Mouse (Mus musculus) macrophage (primary cell): ENCODE results near the gene Gm28230. TPM values are rescaled to one million over a fixed set of nuclear protein-coding genes. Genes with fewer than 3 reads are reported as not detected.

Source experiments
- H3K27ac ChIP-seq: fragments of 350-480 bp; formaldehyde crosslinking; 2 replicates; pipeline ENCODE4 v1.9.0; 2021
- H3K36me3 ChIP-seq: fragments of 350-480 bp; formaldehyde crosslinking; 2 replicates; pipeline ENCODE4 v1.9.0; 2021; ENCODE audit errors: inconsistent target
- H3K4me3 ChIP-seq: fragments of 350-480 bp; formaldehyde crosslinking; 2 replicates; pipeline ENCODE4 v1.9.0; 2021; ENCODE audit errors: inconsistent target
- H3K79me2 ChIP-seq: fragments of 350-480 bp; formaldehyde crosslinking; 2 replicates; pipeline ENCODE4 v1.9.0; 2021; ENCODE audit errors: inconsistent target
- WGBS: methylation state at CpG from one replicate; pipeline ENCODE4 v1.1.7; 2026; ENCODE audit warnings: inconsistent platforms; ENCODE audit not compliant: missing documents; 5-methylcytosine and 5-hydroxymethylcytosine counted together
- polyA plus RNA-seq: library from polyadenylated mRNA; stranded (reverse); fragments of 250-400 nt; gene quantifications from 3 replicates; pipeline ENCODE4 v1.2.4, GENCODE M21; 2018; ENCODE audit warnings: inconsistent platforms

Gene Gm28230
- polyA plus RNA-seq, 1 experiment from 2014 or later = not detected

DNA sequence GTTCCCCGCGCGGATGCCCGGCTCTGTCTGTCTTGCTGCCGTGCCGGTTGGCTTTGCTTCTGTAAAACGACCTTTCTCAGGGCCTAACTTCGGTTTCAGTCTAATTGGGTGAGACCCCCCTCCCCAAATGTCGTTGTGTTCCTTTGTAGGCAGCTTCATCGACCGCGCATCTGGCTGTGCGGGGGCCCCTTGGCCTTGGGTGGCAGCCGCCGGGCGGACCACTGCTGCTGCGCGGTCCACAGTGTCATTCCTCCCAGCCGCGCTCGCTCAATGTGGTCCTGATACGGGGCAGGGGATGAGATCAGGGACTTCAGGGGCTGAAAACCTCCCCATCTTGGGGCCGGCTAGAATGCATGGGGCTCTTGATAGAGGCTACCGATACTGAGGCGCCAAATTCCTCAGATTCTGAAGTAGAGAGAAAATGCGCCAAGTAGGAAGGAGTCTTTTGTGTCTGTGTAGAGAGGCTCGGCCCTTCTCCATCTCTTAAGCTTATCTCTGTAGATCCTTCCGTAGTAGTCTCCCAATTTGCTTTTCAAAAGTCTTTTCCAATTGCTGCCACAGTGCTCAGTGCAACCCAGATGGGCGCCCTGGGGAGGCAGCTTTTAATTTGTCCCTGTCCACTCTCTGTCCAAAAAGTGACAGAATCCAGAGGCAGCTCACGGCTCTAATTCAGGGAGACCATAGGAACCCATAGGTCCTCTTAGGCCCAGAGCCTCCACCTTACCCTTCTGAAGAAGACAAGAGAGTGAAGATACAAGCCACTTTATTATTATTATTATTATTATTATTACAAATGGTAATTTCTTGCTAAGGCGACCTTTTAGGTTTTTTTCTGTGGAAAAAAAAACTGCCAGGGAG is 38.6 kb upstream of the Gm28230 start:
- no peaks in the 10 kb centered on the region for H3K36me3 ChIP-seq
- 9% methylated on average over 29 of the region's 31 CpGs for WGBS
- H3K27ac ChIP-seq = no peak overlapping the region
- H3K79me2 ChIP-seq = no peaks in the 10 kb centered on the region
- no peak overlapping the region for H3K4me3 ChIP-seq

DNA sequence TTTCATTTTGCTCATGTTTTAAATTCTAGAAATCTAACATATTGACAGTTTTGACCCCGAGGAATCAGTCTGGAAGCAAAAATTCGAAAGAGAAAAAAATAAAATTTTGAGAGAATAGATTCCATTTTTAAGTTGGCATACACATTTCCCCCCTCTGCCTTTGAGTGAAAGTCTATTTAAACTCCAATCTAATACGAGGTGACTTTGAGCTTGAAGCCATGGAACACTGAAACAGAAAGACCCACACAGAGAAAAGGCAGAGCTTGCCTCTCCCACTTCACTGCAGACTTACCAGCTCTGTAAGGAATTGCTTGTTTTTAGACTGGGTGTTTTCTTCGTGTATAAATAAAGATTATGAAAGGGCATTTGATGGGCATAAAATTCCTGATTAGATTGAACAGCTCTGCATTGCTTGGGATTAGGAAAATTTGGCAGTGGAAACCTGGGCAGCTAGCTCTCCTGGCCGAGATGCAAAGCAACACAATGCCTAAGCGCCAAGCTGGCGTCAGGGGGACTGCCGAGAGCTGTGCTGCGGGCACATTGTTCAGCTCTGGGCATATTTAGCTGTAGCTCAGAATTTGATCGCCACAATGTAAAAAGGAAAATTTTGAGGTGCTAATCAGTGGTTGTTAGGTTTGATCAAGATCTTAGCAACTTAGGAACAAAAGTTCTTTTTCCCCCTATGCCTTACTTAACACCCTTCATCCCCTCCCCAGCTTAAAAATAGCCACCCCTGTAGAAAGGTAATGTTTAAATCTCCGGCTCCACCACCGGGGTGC is 37.5 kb upstream of the Gm28230 start:
- Histone ChIP-seq H3K4me3 (no peak overlapping the region), H3K79me2 (no peaks in the 10 kb centered on the region), H3K36me3 (no peaks in the 10 kb centered on the region), H3K27ac (no peak overlapping the region)
- WGBS = 13% methylated on average over 12 of the region's 12 CpGs

DNA sequence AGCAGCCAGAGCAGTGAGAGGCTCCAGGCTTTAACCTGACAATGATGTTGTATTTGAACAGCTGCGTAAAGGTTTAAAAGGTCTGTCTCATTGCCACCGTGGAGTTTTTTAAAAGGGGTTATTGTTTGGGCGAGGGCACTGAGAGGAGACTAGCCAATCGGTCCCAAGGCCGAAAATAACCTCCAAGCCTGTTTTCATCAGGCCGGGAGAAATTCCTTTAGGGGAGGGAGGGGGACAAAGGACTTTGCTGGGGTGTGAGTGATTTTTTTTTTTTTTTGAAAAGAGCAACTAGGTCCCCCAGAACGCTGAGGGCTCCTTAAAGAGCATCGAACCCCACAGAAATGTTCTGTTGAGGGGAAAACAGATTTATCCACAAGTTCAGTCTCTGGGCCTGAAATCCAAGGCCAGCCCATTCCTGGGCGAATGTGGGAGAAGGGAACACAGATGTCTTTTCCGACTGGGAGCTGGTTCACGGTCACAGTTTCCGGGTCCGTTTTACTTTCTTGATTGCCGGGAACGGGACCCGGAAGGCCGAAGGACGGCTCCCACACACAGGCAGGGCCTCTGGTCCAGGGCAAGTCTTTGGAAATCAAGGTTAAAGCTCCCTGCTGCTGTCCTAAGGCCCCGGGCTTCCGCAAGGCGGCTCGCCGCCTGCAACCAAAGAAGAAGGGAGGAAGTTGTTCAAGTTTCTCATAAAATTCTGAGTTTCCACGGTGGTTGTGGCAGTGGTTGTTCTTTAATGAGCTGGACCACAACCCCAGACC is 36.8 kb upstream of the Gm28230 start:
- no peaks in the 10 kb centered on the region for H3K79me2 ChIP-seq
- WGBS = 5% methylated on average over 24 of the region's 24 CpGs
- no peak overlapping the region for H3K27ac ChIP-seq
- no peaks in the 10 kb centered on the region for H3K36me3 ChIP-seq
- no peak overlapping the region for H3K4me3 ChIP-seq

DNA sequence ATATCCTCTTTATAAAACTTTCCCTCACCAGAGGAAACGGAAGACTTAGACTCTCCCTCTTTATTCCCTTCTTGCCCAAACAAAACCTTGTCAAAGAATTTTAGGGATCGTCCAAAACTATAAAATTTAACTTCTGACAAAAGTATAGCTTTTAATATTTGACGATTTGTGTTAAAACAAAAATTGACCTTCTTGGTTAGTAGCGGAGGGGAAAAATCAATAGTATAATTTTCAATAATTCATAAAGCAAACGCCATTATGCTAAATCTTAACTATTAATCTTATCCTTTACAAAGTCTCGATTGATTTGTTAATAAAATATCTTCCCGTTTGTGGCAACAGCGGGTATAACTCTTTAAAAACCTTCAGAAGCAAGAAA is 36.2 kb upstream of the Gm28230 start:
- Histone ChIP-seq H3K36me3 (no peaks in the 10 kb centered on the region), H3K79me2 (no peaks in the 10 kb centered on the region), H3K27ac (no peak overlapping the region), H3K4me3 (no peak overlapping the region)
- 12% methylated on average over 8 of the region's 8 CpGs for WGBS

DNA sequence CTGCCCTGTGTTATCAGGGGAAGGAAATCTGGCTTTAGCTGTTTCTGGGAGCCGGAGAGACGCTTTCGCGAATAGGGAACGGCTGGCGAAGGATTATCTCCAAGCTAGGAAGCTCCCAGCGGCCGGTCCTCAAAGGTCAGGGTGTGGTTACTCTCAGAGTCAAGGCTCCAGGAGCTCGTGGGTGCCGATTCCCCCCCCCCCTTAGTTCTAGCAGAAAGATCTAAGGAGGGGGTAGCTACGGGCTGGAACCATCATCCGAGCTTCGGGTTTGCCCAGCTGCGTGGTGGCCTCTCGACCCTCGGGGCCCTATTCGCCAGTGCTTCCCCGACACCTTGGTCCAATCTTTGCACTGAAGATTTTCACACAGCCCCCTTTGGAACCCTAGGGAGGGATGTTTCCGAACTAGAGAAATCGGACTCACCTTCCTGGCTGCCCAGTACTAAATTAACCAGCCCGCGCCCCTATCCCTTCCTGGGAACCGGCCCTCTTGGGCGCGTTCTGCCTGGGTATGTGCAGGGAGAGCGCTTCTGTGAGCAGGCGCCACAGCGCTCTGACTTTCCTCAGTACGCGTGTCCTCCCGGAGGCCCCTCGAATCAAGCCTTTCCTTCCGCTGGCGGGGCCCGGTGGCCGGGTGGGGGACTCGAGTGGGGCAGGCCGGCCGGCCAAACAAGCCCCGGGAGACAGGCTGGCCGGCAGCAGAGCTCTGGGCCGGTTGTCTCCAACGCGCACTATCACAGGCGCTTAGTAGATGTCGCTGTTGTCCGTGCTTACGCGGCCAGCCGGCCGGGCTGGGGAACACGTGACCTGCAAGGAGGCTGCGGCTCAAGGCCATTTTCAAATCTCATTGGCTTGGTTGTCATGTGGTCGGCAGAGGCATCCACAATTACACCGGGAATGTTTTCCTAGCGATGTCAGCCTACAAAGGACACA is 35.2 kb upstream of the Gm28230 start, which contains the start of gene Hoxd10:
TSS of gene Hoxd10 (plus strand) at position 903 of the 930 bp plus-strand sequence.
- 10% methylated on average over 56 of the region's 56 CpGs for WGBS

DNA sequence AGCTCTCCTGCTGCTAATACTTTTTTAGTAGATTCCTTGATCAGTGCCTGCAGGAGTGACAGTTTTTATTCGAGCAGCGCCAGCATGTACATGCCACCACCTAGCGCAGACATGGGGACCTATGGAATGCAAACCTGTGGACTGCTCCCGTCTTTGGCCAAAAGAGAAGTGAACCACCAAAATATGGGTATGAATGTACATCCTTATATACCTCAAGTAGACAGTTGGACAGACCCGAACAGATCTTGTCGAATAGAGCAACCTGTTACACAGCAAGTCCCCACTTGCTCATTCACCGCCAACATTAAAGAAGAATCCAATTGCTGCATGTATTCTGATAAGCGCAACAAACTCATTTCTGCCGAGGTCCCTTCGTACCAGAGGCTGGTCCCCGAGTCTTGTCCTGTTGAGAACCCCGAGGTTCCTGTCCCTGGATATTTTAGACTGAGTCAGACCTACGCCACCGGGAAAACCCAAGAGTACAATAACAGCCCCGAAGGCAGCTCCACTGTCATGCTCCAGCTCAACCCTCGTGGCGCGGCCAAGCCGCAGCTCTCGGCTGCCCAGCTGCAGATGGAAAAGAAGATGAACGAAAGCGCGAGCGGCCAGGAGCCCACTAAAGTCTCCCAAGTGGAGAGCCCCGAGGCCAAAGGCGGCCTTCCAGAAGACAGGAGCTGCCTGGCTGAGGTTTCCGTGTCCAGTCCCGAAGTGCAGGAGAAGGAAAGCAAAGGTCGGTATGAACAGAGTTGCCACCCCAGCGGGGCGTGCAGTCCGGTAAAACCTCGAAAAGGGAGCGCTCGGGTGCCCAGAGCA is 34.3 kb upstream of the Gm28230 start:
- 8% methylated on average over 35 of the region's 35 CpGs for WGBS
- no peaks in the 10 kb centered on the region for H3K79me2 ChIP-seq

More for the DNA sequence above, 35.2 kb upstream of the Gm28230 start, which contains the start of gene Hoxd10:
- H3K4me3 ChIP-seq = no peak within 1 kb of the TSS
- H3K36me3 ChIP-seq = no peaks in the 10 kb centered on the region
- H3K27ac ChIP-seq = no peak within 1 kb of the TSS
- no peaks in the 10 kb centered on the region for H3K79me2 ChIP-seq

DNA sequence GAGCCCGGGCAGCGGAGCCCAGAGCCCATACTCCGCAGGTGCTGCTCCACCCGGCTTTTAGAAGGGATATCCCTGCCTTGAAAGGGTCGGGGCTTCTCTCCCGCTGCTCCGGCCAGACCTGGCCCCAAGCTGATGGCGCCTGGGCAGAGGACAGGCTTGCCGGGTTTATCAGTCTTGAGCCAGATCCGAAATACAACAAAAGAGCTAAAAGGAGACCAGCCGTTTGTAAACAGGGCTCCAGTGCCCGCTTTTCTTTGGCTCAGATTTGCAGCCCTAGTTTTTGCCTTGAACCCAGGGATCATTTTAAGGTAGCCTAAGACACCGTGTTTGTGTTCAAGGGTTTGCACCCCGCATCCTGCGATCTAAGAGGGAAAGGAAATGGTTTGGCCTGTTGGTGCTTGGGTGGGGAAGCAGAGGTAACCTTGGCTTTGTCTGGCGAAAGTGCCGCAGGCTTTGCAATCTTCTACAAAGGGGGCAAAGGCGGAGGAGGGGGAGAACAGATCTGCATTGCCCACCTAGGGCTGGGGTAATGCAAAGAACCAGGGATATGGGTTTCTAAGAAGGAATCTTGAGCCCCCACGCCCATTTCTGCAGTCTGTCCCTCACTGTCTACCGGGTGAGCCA is 33.6 kb upstream of the Gm28230 start:
- 7% methylated on average over 19 of the region's 20 CpGs for WGBS
- Histone ChIP-seq H3K27ac (no peak overlapping the region), H3K36me3 (no peaks in the 10 kb centered on the region), H3K4me3 (no peak overlapping the region), H3K79me2 (no peaks in the 10 kb centered on the region)

More for the DNA sequence above, 34.3 kb upstream of the Gm28230 start:
- Histone ChIP-seq H3K4me3 (no peak overlapping the region), H3K27ac (no peak overlapping the region), H3K36me3 (no peaks in the 10 kb centered on the region)

DNA sequence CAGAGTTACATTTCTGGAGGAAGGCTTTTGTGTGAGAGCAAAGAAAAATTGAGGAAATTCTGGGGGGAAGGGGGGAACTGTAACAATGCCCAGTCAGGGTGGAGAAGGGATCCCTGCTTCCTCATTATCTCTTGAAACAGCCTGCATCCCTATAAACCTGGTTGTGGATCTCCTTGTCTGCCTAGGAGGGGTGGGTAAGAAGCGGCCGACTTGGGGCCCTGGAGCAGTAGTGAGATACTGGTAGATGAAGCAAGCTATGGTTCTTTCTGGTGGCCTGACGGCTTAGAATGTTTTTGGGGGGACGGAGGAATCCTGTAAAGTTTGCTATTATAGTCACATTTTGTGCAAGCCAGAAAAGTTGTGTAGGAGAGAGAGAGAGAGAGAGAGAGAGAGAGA is 33.1 kb upstream of the Gm28230 start:
- Histone ChIP-seq H3K4me3 (no peak overlapping the region), H3K27ac (no peak overlapping the region), H3K79me2 (no peaks in the 10 kb centered on the region), H3K36me3 (no peaks in the 10 kb centered on the region)
- 6% methylated on average over 2 of the region's 4 CpGs for WGBS

DNA sequence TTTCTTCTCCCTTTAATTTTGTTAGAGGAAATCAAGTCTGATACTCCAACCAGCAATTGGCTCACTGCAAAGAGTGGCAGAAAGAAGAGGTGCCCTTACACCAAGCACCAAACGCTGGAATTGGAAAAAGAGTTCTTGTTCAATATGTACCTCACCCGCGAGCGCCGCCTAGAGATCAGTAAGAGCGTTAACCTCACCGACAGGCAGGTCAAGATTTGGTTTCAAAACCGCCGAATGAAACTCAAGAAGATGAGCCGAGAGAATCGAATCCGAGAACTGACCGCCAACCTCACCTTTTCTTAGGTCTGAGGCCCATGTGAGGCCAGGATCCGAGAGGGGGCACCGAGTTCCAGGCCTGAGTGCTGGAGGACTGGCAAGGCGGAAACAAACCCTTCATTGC is 32.5 kb upstream of the Gm28230 start:
- Histone ChIP-seq H3K27ac (no peak overlapping the region), H3K4me3 (no peak overlapping the region), H3K79me2 (no peaks in the 10 kb centered on the region), H3K36me3 (no peaks in the 10 kb centered on the region)
- 12% methylated on average over 16 of the region's 16 CpGs for WGBS

DNA sequence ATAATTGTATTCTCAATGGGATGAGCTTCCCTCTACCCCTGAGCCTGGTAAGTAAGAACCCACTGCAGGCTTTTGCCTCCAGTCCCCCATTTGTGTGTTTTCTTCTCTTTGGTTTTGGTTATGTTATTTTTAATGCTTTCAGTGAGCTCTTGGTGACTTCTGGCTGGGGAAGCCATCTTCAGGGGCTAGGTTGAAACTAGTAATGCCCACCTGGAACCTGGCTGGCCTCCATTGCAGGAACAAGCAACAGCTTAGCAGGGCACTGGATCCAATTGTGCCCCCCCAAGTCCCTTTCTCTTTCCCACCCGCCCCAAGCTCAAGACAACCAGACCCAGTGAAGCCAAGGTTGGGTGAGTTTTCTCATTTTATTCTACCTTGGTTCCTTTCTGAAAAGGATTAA is 31.1 kb upstream of the Gm28230 start:
- 50% methylated on average over 1 of the region's 1 CpGs for WGBS
- Histone ChIP-seq H3K27ac (no peak overlapping the region), H3K36me3 (no peaks in the 10 kb centered on the region), H3K4me3 (no peak overlapping the region), H3K79me2 (no peaks in the 10 kb centered on the region)

DNA sequence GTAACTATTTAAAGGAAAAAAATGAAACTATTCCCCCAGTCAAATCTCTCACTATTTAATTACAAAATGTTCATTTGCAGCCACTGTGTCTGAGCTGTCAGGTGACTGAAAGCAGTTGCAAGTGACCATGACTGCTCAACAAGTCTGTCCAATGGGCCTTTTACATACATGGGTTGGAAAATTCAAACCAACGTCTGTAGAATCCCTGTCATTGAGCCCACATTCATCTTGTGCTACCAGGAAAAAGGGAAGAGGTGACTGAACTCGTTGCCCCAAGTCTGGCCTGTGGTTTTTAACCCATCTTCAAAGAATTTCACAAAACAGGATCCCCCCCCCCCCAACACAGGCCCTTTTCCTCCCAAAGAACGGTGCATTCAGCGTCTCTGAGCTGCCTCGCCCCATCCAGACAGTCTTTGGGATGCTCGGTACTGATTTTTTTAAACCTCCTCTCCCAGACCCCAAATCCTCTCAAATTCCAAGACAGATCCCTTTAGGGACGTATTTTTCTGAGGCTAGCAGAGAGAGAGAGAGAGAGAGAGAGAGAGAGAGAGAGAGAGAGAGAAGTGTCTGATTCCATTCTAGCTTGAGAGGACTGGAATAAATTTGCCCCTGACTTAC is 30.6 kb upstream of the Gm28230 start:
- 25% methylated on average over 7 of the region's 7 CpGs for WGBS

DNA sequence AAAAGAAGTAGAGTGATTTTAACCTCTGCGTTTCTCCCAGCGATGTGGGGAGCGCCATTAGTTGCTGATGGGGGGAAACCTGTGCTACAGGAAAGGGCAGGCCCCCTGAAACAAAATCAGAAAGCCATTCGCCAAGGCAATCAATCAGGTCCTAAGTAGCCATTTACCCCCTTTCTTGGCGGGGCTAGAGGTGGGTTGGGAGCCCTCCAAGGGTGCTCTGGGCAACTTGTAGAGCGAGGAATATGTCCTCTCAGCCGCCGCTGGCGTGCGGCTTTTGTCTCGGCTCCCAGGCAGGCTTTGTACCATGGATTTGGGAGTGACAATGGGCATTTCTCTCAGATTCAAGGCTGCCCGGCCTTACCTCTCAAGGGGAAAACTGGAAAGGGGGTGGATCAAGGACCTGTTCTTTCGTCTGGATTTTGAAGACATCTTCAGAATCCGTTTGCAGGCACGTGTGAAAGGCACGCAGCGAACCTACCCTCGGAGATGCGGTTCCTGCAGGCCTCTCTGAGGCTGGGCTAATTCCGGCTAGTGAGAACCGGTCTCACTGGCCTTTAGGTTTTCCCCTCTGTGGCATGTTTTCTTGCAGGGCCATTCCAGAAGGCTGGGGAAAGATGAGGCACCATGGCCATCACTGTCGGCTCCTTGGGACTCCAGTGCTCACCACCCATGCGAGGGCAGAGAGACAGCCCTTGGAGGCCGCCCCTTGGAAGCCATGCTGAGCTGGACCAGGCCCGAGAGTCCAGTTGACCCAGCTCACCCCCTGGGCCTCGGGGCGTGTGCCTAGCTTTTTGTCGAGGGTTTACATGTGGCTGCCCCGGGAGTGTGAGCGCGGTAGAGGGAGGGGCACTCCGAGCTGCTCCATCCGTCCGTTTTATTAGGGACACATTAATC is 29.8 kb upstream of the Gm28230 start:
- H3K4me3 ChIP-seq = no peak overlapping the region
- no peaks in the 10 kb centered on the region for H3K79me2 ChIP-seq
- H3K27ac ChIP-seq = no peak overlapping the region
- H3K36me3 ChIP-seq = no peaks in the 10 kb centered on the region
- 16% methylated on average over 34 of the region's 34 CpGs for WGBS

More for the DNA sequence above, 30.6 kb upstream of the Gm28230 start:
- Histone ChIP-seq H3K79me2 (no peaks in the 10 kb centered on the region), H3K36me3 (no peaks in the 10 kb centered on the region), H3K4me3 (no peak overlapping the region), H3K27ac (no peak overlapping the region)
